Mouse (Mus musculus): ENCODE measurements at regions not wholly inside any gene's neighbourhood (a gene's known extent, or its start where the extent isn't known, plus 50 kb on each side); places are given as distances from the start of the nearest gene placed in this dataset.

DNA sequence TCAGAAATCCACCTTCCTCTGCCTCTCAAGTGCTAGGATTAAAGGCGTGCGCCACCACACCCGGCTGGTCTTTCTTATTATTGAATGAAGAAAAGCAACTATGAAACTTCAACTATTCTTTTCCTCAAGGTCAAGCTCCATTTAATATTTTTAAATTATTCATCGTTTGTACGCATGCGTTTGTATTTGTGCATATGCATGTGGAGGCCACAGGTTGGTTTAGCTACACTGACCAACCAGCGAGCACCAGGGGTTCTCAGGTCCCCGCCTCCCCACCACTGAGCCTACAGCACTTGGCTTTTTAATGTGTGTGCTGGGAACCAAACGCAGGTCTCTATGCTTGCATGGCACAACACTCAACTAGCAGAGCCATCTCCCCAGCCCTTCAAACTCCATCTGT lies 51.0 kb upstream of the Tmem252 start:
- DNase-seq (ENCODE audit: low spot score), result no peak

DNA sequence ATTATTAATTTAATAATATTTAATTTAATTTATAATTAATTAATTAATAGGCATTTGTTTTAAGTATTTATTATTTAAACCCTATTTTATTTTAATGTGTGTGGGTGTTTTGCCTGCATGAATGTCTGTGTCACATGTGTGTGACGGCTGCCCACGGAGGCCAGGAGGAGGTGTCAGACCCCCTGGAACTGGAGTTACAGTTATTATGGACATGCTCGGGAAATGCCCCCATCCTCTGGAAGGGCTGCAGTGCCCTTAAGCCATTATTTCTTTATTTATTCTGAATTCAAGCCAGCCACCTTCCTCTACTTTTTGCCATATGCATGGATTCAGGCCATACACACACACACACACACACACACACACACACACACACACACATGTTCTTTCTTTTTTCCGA lies 51.5 kb upstream of the Tmem252 start:
- no peak for DNase-seq (ENCODE audit: low spot score)

DNA sequence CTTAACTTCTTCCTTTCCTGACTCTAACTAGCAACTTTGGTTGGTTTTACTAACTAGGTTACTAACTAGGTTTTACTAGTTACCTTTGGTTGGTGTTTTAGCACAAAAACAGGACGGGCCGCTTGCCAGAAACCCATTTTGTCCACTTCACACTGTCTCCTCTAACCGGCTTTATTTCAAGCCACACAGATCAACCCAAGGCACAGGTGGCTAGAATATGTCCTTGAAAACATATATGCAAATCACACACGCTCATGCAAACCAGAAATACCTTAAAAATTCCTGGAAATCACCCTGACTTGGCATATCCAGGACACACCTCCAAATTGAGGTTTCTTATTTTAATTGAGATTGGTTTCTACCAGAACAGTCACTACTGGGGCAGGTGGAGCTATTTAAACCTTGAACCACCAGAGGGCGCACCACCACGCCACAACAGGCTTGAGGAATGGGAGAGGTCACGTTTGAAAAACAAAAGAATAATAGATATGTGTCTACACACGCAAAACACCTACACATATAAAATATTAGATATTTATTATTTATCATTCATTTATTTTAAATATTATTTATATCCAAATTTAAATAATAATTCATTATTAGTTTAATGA lies 52.1 kb upstream of the Tmem252 start:
- DNase-seq (ENCODE audit: low spot score), result peak; percentile 86

DNA sequence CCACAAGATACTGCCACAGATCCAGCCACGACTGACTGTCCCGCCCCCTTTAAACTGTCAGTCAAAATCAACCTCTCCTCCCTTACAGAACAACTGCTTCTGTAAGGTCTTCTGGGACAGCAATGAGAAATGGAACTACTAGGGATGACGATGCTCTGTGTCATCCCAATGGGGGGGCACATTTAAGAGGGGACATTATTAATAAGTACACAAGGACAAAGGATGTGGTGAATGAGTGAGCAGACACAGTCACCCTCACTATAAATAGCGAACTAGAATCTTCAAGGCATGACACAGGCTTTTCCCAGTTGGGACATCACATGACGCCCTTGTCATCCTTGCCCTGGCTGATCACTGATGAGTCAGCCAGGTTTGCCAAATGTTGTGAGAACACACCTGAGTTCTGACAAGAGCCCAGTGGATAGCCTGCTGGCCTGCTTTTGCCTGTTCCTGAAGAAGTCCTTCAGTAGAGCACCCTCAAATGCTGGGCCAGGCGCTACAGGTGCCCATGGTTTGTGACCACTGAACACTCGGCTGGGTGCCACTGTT lies 58.0 kb upstream of the Tmem252 start:
- no peak for DNase-seq (ENCODE audit: low spot score)

DNA sequence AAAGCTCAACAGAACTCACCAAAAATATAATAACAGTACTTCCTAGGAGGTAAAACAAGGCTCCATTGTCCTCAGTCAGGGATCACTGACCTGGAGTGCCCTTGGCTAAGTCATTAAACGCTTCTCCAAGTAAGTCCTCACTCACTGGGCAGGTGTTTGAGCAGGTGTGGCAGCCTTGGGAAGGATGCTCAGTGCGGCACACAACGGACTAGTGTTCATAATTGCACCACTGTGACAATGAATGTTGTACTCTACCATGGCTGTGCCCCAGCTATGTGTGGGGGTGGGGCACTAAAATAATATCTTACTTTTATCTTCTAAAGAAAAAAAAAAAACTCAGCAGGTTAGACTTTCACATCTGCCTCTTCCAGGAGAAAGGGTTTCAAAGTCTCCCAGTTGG lies 52.2 kb upstream of the Pip5k1b start:
- no peak for DNase-seq (ENCODE audit: low spot score)

DNA sequence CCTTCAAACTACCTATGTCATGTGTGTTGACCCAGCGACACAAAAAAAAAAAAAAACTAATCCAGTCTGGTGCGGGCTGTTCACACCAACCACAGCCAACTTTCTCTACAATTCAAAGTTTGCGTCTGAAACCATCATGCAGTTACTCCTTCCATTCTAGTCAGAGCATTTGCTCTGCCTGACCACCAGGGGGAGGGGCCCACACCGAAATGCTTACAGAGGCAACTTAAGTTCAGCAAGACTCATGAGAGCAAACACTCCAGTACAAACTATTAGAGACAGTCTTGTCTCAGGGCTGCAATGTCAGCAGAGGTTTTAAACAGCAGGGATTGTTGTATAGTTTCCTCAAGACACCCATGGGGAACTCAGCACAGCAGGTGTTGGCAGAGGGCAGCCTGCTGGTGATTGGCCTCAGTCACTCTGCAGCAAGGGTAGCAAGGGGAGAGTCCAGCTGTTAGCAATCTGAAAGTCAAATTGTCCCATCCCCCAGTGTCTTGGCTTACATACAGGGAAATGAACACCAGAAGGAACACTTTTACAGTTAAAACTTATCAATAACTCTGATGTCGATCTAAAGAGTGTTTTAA lies 50.8 kb upstream of the Pip5k1b start:
- DNase-seq (ENCODE audit: low spot score), result peak; percentile 23
